Mouse (Mus musculus) megakaryocyte-erythroid progenitor cell, adult 5 weeks (primary cell): ENCODE results near the gene Galnt7. TPM values are rescaled to one million over a fixed set of nuclear protein-coding genes. Genes with fewer than 3 reads are reported as not detected.

Source experiments
- polyA plus RNA-seq: library from polyadenylated mRNA; stranded (reverse); fragments of >175 nt; gene quantifications from 2 replicates; pipeline ENCODE4 v1.2.3, GENCODE M21; 2012

The Galnt7 gene
- 2.1 and 2.4 TPM in 2 replicates for polyA plus RNA-seq

DNA sequence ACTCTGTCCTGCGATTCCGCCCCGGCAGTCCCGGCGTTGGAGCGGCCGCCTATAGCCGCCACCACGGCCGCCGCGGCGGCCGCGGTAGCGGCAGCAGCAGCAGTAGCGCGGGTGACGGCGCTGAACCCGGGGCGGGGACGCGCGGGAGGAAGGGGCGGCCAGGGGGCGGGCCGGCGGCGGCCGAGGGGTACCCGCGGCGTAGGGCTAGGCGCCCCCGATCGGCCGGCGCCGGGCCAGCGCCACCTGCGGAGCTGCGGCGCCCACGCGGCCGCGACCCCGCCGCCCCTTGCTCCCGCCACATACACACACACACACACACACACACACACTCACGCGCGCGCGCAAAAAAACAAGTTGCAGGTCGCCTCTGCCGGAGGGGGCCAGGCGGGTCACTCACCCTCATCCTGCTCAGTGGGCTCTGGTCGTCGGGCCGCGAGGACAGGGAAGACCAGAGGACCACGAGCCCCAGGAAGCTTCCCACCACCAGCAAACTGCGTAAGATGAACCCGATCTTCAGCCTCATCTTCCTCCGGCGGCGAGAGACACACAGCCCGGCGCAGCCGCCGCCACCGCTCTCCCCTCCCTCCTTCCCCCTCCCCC is at the start of gene Galnt7:
Gene Galnt7 (minus strand): TSS at position 577 of the 600 bp plus-strand sequence.

DNA sequence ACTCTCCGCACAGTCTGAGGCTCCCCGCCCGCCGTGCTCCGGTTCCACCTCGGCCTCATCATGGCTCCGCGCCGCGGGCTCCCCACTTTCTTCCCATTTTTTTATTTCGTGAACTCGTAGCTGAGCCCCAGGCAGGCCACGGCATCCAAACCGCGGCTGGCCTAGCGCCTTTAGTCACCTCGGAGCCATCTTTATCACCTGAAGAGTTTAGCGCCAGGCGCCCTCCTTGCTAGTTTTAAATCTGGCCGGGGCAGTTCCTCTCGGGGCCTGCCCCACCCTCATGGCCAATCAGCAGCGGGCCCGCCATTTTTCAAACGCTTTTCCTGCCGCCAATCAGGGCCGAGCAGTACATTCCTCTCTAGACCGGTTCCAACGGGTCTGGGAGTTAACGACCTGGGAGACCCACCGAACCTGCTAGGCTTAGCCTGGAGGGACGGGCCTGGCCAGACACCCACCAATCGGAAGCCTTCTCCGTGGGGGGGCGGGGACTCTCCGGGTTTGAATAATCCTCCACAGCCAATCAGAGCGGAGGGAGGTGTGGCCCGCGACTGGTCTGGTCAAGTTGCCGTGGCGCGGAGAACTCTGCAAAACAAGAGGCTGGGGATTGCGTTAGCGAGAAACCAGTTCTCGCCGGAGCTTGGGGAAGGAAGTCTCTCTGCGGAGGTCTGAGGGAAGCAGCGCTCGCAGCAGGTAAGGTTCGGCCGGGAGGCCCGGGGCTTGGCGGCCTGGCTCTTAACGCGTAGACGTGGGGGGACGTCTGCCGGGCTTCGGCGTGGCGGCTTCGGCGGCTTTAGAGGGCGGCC is 141.3 kb downstream of the Galnt7 start, which contains the start of gene Hmgb2:
Gene Hmgb2 (plus strand): TSS at position 592 of the 803 bp plus-strand sequence.

DNA sequence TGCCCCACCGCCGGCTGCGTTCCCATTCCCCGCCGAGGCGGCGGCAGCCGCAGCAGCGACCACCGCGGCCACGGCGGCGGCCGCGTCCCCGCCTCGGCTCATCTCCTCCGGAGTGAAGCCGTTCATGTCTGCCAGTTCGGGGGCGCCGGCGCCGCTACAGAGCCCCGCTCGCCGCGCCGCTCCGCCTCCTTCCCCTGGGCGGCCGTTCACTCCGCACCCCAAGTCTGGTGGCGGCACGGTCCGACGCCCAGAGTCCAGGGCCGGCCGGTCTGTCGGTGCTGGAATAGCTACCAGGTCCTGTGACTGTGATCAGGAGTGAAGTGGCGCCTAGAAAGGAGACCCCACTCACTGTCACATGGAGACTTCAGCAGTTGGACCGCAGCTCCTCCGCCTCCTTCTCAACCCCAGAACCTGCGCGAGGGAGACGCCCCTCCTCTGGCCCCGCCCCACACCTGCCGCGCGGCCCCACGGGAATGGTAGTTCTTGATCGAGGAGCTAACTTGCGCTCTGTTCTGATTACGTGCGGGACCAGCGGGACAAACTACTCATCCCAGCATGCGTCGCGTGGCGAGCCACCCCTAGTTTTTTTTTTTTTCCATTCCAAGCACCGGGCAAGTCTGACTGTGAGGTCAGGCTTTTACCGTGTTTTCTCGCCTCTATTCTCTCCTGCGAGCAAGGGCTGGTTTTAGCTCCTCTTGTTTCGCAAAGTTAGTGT is 165.2 kb downstream of the Galnt7 start, which contains the start of gene Sap30:
Gene Sap30 (minus strand): TSS at position 420 of the 715 bp plus-strand sequence.

Other genes starting within 250 kb of the Galnt7 start
- not detected in 2 replicates for gene Scrg1, start 197.1 kb downstream of the Galnt7 start, polyA plus RNA-seq
- gene Sap30, start 165.2 kb downstream of the Galnt7 start, polyA plus RNA-seq: 53.9 and 56.3 TPM in 2 replicates
- 159 and 161 TPM in 2 replicates for gene Hmgb2, start 141.1 kb downstream of the Galnt7 start, polyA plus RNA-seq